ENCODE assay signal across 17 mouse cellular contexts in the genomic region with DNA sequence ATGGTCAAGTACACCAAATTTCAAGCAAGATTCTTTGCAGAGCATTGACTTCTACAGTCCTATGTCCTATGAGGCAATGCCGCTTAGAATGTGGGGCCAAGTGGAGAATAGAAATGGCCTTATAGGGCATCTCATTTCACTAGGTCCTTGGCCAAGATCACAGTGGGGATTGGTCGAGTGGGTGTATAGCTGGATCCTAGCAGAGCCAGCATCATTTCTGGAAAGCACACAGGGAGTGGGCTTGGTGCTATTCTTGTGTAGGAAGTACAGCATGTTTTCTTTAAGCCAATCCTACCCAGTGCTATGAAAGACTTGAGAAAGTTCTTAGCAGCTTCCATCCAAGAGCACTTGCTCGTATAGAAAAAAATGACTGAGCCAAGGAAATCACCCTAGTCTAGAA.
A peak's percentile ranks its signal among the peaks of the same experiment; 100 is the strongest.
DNase-seq lines count a peak whose midpoint lies in the region.
"Had no signal": no experiment of that assay in that cellular context is flagged by ENCODE, and none has a peak within 500 bp of the region (broad histone marks: within the 10 kb centered on the region; RNA-seq: fewer than 3 reads in every experiment).

No protein-coding gene starts in this region.

- peak; percentile 64 to 75 for DNase-seq in frontal cortex, adult 2 months (ENCODE audit: extremely low spot score in 1 of 2, low spot score in 1 of 2)
- no peak for DNase-seq in frontal cortex, postnatal 14 days (ENCODE audit: low spot score in 2 of 2)
- peak; percentile 42 to 55 for DNase-seq in right cerebral cortex, adult 2 months (ENCODE audit: low spot score in 2 of 2)
- DNase-seq in right cerebral cortex, postnatal 14 days, result no peak
- peak; percentile 46 to 67 for DNase-seq in left cerebral cortex, postnatal 14 days (ENCODE audit: low spot score in 2 of 2)
- DNase-seq in telencephalon, adult 2 months (ENCODE audit: low read depth, low spot score), result peak; percentile 91
- DNase-seq in urinary bladder, adult 18-20 months (ENCODE audit: low spot score in 2 of 2), result no peak
- no peak for DNase-seq in adrenal gland, postnatal 25 days
- DNase-seq: adrenal gland, postnatal 36 days; cerebellum, adult 2 months; forebrain, postnatal 0 days; heart, postnatal 14 days; kidney, adult 11 months; kidney, postnatal 14 days; lung, embryonic 14.5 days; lung, postnatal 14 days; thymus, postnatal 4 days had no signal

- intact Hi-C loops in left cerebral cortex, postnatal 14 days (cut with DNase I), result loop anchor here (2.0 to 10.0 kb wide), 4 partner anchors 64 to 336 kb away; no protein-coding TSS in a partner anchor

Comparison
In these comparisons a context has a peak if more than half of its experiments do, and no peak if none do; other contexts are left out.
1. DNase-seq: peak in frontal cortex, adult 2 months (2 of 2), right cerebral cortex, adult 2 months (2 of 2), left cerebral cortex, postnatal 14 days (2 of 2) and telencephalon, adult 2 months (single experiment); none in frontal cortex, postnatal 14 days (0 of 2), right cerebral cortex, postnatal 14 days (single experiment), urinary bladder, adult 18-20 months (0 of 2) and adrenal gland, postnatal 25 days (single experiment).